Mouse (Mus musculus) skeletal muscle tissue, adult 2 months (tissue): ENCODE measurements around the gene Atrip.

ENCODE experiments used
- DNase-seq: peaks from one replicate; pipeline ENCODE4 v3.0.0-alpha.2; 2012; ENCODE audit warnings: low read depth, low spot score

Atrip gene

DNA sequence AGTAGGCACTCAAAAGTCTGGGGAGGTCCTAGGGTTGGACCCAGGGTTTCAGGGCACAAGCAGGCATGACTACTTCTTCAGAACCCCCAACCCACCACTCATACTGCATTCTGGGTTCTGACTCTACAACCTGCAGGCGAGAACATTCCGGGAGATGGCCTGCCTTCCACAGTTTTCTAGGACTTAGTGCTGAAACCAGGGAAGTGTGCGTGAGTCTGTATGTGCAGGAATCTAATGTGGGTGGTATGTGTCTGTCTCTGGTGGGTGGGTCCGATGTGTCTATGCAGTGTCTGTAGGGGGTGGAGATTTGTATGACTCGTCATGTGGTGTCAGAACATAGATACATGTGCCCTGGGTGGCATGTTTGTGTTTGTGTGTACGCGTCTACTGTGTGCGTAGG lies 24.4 kb upstream of the Atrip start:
- no peak for DNase-seq

DNA sequence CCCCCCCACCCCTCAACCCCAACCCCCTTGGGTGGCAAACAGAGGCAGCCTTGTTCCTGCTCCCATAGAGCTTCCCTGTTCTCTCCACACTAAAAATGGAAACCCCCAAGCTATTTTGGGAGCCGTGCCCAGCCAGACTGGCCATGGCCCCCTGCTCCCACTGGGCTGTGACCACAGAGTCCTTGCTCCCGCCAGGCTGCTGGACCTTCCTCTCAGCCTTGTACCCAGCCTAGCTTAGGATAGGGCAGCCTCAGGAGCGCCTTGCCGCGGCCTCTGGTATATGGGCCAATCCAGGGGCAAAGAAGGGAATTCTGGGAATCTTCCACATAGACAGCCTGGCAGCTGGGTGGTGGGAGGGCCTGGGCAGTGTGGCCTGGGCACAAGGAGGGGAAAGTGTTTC lies 23.9 kb upstream of the Atrip start:
- no peak for DNase-seq

DNA sequence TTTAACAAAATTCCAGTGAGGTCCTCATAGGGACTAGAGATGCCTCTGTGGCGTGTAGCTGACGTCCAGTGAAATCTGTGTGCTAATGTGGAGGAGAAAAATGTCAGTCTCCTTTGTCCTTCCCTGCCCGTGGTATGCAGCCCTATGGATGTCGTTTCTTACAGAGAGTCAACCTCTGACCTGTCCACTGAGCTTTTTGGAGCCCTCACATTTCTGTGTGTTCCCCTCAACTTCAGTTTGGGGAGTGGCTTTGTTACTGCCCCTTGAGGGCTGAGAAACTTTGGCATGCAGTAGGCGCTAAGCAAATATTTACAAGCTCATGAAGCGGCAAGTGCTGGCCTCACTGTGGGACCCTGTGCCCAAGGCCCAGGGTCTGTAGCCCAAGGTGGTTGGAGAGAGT lies 23.4 kb upstream of the Atrip start:
- no peak for DNase-seq

- DNase-seq, result no peak
Observed at GRCm38 (mm10) chr9:109096856-109097255, 22.9 kb upstream of the Atrip start.

DNA sequence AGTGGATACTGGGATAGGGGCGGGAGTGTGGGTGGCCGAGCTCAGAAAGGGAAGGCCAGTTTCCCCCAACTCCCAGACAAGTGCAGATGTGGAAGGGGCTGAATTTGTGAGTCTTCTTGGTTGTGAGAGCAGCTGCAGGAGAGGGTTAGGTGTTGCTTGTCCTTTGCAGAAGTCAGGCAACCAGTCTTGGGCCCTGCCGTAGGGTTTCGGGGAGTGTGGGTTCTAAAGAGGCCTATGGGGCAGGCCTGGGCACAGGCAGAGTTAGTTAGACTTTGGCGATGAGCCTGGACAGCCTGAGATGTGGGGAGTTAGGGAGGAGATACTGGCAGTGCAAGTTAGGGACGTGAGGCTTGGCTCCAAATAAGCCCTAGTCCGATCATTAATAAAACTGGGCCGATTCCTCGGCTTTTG lies 22.3 kb upstream of the Atrip start:
- no peak for DNase-seq

DNA sequence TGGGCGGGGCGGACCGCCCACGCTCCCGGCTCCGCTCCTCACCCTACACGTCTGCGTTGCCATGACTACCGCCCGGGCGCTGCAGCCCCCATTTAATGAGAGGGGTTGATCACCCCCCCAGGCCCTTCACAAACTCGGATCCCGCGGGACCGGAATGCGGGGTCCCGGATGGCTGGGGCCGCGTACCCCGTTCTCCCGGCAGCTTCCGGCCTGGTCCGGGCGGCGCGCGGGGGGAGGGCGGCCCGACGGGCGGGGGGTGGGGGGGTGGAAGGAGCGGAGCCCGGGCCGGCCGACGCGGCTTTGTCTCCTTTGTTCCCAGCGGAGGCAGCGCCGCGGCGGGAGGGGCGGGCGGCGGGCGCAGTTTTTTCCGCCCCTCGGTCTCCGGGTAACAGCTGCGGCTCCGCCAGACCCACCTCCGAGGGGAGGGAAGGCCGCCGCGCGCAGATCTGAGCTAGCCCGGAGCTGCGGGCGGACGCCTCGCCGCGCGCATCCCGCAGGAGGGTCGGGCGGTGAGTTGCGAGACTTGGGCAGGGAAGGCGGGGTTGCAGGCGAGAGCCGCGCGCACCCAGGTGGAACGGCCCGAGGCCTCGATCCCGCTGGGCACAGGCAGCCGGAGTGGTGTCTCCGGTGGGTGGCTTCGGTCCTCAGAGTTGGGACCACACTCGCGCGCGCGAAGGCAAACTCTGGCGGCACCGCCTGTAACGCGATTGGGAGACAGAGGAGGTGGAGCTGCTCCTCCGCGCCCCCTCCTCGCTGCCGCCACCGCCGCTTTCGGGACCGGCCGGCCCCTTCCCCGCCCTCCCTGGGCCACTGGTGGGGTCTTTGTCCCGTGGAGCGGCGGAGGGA lies 21.4 kb upstream of the Atrip start, which contains the start of gene Plxnb1:
Gene Plxnb1 (plus strand): TSS at position 253 of the 846 bp plus-strand sequence.
- DNase-seq, result no peak

DNA sequence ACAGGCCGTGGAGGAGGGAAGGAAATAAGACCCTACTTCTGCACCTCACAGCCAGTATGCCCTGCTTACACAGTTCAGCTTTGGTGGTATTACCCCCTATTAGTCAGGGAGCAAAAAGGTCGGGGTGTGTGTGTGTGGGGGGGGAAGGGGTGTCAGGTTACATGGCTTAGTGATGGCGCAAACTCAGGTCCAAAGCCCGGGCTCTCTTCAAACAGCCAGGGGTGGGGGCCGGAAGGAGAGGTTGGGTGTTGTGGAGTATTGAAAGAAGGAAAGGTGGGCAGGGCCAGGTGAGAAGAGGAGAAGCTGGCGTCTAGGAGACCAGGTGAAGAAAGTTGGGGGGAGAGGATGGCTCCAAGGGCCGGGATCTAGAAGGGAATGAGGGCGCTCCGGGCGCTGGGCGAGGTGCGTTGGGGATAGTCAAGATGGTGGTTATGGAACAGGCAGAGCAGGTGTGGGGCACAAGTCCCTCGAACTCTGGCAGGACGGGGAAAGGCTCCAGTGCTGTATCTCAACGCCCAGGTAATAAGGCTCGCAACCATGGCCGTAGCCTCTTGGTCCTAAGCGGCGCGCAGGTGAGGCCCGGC lies 20.7 kb upstream of the Atrip start:
- DNase-seq, result no peak

GRCm38 (mm10) chr9:109093786-109094552 lies 20.0 kb upstream of the Atrip start:
- DNase-seq, result no peak

GRCm38 (mm10) chr9:109092799-109093198 lies 18.9 kb upstream of the Atrip start:
- DNase-seq, result no peak

GRCm38 (mm10) chr9:109091802-109092201 lies 17.9 kb upstream of the Atrip start:
- no peak for DNase-seq

GRCm38 (mm10) chr9:109090446-109090845 lies 16.5 kb upstream of the Atrip start:
- no peak for DNase-seq

DNA sequence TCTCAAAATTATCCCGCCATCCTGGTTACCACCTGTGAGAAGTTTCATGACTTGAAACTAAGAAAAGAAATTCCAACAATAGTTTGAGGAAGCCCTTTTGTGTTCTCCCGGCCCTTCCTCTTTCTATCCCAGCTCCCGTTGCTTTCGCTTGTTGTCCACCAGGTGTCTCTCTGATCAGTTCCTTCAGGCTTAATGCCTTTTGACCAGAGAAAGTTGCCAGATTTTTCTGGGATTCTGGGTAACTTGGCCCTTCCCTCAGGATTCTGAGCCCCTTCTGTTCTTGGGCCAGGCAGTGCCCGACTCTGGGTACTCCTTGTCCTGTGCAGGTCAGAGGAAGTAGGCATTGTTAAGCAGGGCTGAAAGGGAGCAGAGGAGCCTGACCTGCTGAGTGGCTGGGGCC lies 14.1 kb upstream of the Atrip start:
- no peak for DNase-seq

DNA sequence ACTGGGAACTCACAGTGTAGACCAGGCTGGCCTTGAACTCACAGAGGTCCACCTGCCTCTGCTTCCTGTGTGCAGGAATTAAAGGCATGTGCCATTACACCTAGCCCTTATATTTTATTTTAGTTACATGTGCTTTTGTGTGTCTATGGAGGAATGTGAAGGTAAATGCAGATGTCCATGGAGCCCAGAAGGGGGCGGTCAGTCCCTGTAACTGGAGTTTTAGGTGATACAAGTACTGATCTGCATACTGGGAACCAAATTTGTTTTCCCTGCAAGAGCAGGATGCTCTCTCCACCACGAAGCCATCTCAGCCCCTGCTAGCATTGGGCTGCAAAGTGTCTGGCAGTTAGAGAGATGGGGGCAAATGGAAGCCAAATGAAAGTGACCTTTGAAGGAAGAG lies 11.0 kb upstream of the Atrip start:
- DNase-seq, result no peak

- peak; percentile 86 for DNase-seq
Observed at GRCm38 (mm10) chr9:109082124-109082800, 8.3 kb upstream of the Atrip start, which contains the start of the genes Ccdc51 and Tma7. TSS of gene Ccdc51 (plus strand) at chr9:109082493. TSS of gene Tma7 (minus strand) at chr9:109082587.

GRCm38 (mm10) chr9:109081749-109082123 lies 7.8 kb upstream of the Atrip start:
- DNase-seq, result no peak

DNA sequence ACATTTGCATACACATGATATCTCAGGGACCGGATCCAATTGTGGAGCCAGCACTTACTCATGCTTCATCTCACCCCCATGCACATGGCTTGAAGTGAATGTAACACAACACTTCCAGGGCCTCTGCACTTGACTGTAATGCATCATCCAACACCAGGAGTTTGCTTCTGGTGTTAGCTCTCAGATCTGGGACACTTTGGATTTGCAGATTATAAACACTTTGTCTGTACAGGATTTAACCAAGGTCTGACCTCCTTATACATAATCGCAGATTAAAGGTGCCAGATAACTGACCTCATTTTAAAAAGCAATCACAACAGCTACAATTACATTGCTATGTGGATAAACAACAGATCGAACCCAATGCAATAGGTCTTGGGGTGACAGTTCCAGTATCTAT lies 6.6 kb upstream of the Atrip start:
- DNase-seq, result no peak

- DNase-seq, result no peak
Observed at GRCm38 (mm10) chr9:109068095-109068735, 5.7 kb downstream of the Atrip start.

DNA sequence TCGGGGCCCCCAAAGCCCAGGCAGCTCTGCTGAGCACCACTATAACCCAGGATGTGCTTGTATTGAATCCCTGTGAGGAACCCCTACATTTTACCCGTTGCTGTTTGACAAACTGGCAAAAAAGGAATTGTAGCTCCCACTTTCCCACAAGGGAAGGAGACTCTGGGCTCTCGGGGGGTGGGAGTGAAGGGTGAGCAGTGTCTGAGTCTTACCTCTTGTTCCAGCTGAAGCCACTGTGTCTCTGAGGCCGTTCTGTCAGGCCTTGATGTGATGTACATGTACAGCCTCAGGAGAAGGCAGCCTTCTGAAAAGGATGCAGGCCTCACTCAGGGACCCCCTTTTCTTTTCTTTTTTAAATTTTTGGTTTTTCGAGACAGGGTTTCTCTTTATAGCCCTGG lies 13.0 kb downstream of the Atrip start:
- no peak for DNase-seq

- DNase-seq, result no peak
Observed at GRCm38 (mm10) chr9:109060184-109060897, 13.6 kb downstream of the Atrip start.

DNA sequence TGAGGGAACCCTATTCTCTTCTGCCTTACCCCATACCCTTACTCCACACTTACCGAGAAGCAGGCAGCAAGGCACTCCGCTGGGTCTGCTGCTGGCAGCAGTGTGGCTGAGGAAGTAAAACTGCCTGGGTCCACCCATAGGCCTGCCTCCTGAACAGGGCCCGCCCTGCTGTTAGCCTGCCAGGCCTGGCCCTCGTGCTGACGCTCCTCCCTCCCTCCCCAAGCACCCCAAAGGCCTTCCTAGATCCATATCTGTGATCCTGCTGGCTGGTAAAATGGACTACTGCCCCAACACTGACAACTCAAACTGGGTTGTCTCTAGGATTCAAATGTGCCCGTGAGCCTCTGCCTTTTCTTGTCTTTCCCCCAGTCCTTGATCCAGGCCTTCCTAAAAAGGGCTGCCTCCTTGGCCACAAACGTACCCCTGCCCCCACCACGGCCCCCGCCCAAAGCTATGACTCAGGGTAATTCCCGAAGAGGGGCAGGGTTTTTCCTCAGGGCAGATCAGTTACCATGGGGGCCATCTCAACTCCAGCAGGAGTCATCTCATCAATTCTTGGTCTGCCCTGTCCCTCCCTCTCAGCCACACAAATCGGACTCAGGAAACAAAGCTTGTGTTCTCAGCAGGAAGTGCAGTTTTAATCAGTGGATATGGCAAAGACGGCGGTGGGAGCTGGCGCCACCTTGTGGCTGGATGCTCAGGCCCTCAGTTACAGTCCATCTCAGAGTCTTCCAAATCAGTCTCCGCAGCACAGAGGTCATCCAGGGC lies 14.6 kb downstream of the Atrip start, which contains the start of gene Trex1:
Gene Trex1 (minus strand): TSS at position 599 of the 768 bp plus-strand sequence.
- DNase-seq, result peak; percentile 93
